Mouse (Mus musculus) thymus, adult 2 months (tissue): ENCODE measurements around the gene Nr1h4. TPM values are rescaled to one million over a fixed set of nuclear protein-coding genes. Genes with fewer than 3 reads are reported as not detected.
"Not testable (repeated sequence)": the region's sequence is repeated elsewhere in the genome, so short reads cannot be mapped to it uniquely, and the experiment has no call there.

Experiments
- DNase-seq: peaks from one replicate; pipeline ENCODE4 v3.0.0; 2021
- H3K27ac ChIP-seq: fragments of 200-500 bp; 2 replicates; pipeline ENCODE4 v1.5.1; 2012; ENCODE audit warnings: low read length, control low read depth; ENCODE audit not compliant: control insufficient read depth, insufficient read depth
- H3K27me3 ChIP-seq: fragments of 200-500 bp; 2 replicates; pipeline ENCODE4 v1.6.1; 2012; ENCODE audit warnings: mild to moderate bottlenecking, low read length, moderate library complexity, mixed read lengths; ENCODE audit not compliant: control insufficient read depth, insufficient read depth
- H3K36me3 ChIP-seq: fragments of 200-500 bp; 2 replicates; pipeline ENCODE4 v1.6.1; 2012; ENCODE audit warnings: mild to moderate bottlenecking, low read length, moderate library complexity; ENCODE audit not compliant: control insufficient read depth, insufficient read depth
- H3K4me1 ChIP-seq: fragments of 200-500 bp; replicated peaks from 2 replicates; pipeline ENCODE4 v1.6.1; 2012; ENCODE audit warnings: low read length; ENCODE audit not compliant: control insufficient read depth, insufficient read depth
- H3K4me3 ChIP-seq: fragments of 200-500 bp; 2 replicates; pipeline ENCODE4 v1.5.1; 2012; ENCODE audit warnings: mild to moderate bottlenecking, low read length, control low read depth, moderate library complexity; ENCODE audit not compliant: control insufficient read depth, insufficient read depth
- CTCF ChIP-seq: fragments of 200-500 bp; IDR thresholded peaks from 2 replicates; pipeline ENCODE4 v1.5.1; 2012; ENCODE audit warnings: mild to moderate bottlenecking, control low read depth, low read length, moderate library complexity, borderline replicate concordance; ENCODE audit not compliant: control insufficient read depth, poor library complexity, insufficient read depth; ENCODE audit errors: extremely low read depth
- POLR2A ChIP-seq: fragments of 200-500 bp; IDR thresholded peaks from 2 replicates; pipeline ENCODE4 v1.6.1; 2012; ENCODE audit warnings: mild to moderate bottlenecking, low read length, control low read depth, moderate library complexity; ENCODE audit not compliant: control insufficient read depth, poor library complexity, insufficient read depth; ENCODE audit errors: extremely low read depth
- WGBS: fragments of 180-500 bp; shearing (Covaris S2); methylation state at CpG from one replicate; pipeline ENCODE4 v1.1.7; 2018; 5-methylcytosine and 5-hydroxymethylcytosine counted together
- polyA plus RNA-seq: library from polyadenylated mRNA; depleted of rRNA; stranded (reverse); fragments of >200 nt; gene quantifications from 2 replicates; pipeline ENCODE4 v1.2.3, GENCODE M21; 2012

Gene Nr1h4
- polyA plus RNA-seq, 1 experiment, result 0.23 TPM

GRCm38 (mm10) chr10:89562113-89562512 is 28.7 kb upstream of the Nr1h4 start:
- no peaks in the 10 kb centered on the region for H3K4me1 ChIP-seq
- DNase-seq, result no peak
- no peaks in the 10 kb centered on the region for H3K27me3 ChIP-seq
- no peak overlapping the region for H3K27ac ChIP-seq
- H3K4me3 ChIP-seq, result no peak overlapping the region
- 17% methylated on average over 6 of the region's 6 CpGs for WGBS
- TF ChIP-seq CTCF (no peak), POLR2A (no peak)
- no peaks in the 10 kb centered on the region for H3K36me3 ChIP-seq

GRCm38 (mm10) chr10:89559351-89559750 is 26.0 kb upstream of the Nr1h4 start:
- DNase-seq, result no peak
- Histone ChIP-seq H3K27me3 (no peaks in the 10 kb centered on the region), H3K4me3 (no peak overlapping the region), H3K27ac (no peak overlapping the region), H3K36me3 (no peaks in the 10 kb centered on the region), H3K4me1 (no peaks in the 10 kb centered on the region)
- 91% methylated on average over 3 of the region's 3 CpGs for WGBS
- TF ChIP-seq POLR2A (no peak), CTCF (no peak)

GRCm38 (mm10) chr10:89554885-89555284 is 21.5 kb upstream of the Nr1h4 start:
- not testable (repeated sequence) for DNase-seq, H3K27me3 ChIP-seq, H3K4me1 ChIP-seq, H3K36me3 ChIP-seq, H3K27ac ChIP-seq, H3K4me3 ChIP-seq
- WGBS, result 94% methylated on average over 13 of the region's 13 CpGs

GRCm38 (mm10) chr10:89553855-89554254 is 20.5 kb upstream of the Nr1h4 start:
- H3K27ac ChIP-seq, DNase-seq, H3K36me3 ChIP-seq, H3K4me1 ChIP-seq, H3K27me3 ChIP-seq, H3K4me3 ChIP-seq: not testable (repeated sequence)
- WGBS, result 68% methylated on average over 7 of the region's 7 CpGs

- Histone ChIP-seq H3K27ac (no peak overlapping the region), H3K4me3 (no peak overlapping the region), H3K4me1 (no peaks in the 10 kb centered on the region), H3K36me3 (no peaks in the 10 kb centered on the region), H3K27me3 (no peaks in the 10 kb centered on the region)
- 93% methylated on average over 5 of the region's 5 CpGs for WGBS
- no peak for TF ChIP-seq CTCF
- no peak for TF ChIP-seq POLR2A
- no peak for DNase-seq
These were observed 19.6 kb upstream of the Nr1h4 start for GRCm38 (mm10) chr10:89553015-89553414.

GRCm38 (mm10) chr10:89551657-89552056 is 18.3 kb upstream of the Nr1h4 start:
- H3K4me3 ChIP-seq, result no peak overlapping the region
- H3K4me1 ChIP-seq, result no peaks in the 10 kb centered on the region
- TF ChIP-seq CTCF, result no peak
- TF ChIP-seq POLR2A, result no peak
- H3K27me3 ChIP-seq, result no peaks in the 10 kb centered on the region
- 96% methylated on average over 4 of the region's 4 CpGs for WGBS
- H3K27ac ChIP-seq, result no peak overlapping the region
- no peaks in the 10 kb centered on the region for H3K36me3 ChIP-seq
- DNase-seq, result no peak

GRCm38 (mm10) chr10:89548028-89548427 is 14.6 kb upstream of the Nr1h4 start:
- Histone ChIP-seq H3K4me3 (no peak overlapping the region), H3K36me3 (no peaks in the 10 kb centered on the region), H3K27me3 (no peaks in the 10 kb centered on the region), H3K27ac (no peak overlapping the region), H3K4me1 (no peaks in the 10 kb centered on the region)
- no peak for DNase-seq
- no peak for TF ChIP-seq POLR2A
- no peak for TF ChIP-seq CTCF
- WGBS, result 13% methylated on average over 6 of the region's 6 CpGs

GRCm38 (mm10) chr10:89546989-89547388 is 13.6 kb upstream of the Nr1h4 start:
- 87% methylated on average over 2 of the region's 2 CpGs for WGBS
- no peak for DNase-seq
- no peak overlapping the region for H3K27ac ChIP-seq
- no peak overlapping the region for H3K4me3 ChIP-seq
- H3K27me3 ChIP-seq, result no peaks in the 10 kb centered on the region
- TF ChIP-seq POLR2A (no peak), CTCF (no peak)
- no peaks in the 10 kb centered on the region for H3K36me3 ChIP-seq
- H3K4me1 ChIP-seq, result no peaks in the 10 kb centered on the region
